Mouse (Mus musculus) CH12.LX (cell line): ENCODE data around the gene Zbp1. TPM values are rescaled to one million over a fixed set of nuclear protein-coding genes. Genes with fewer than 3 reads are reported as not detected.

Source experiments
- DNase-seq: peaks from one replicate; pipeline ENCODE4 v3.0.0-alpha.2; 2013; ENCODE audit errors: extremely low read depth
- H3K27ac ChIP-seq: 2 replicates; pipeline ENCODE4 v1.5.1; 2012; ENCODE audit warnings: low read depth, mild to moderate bottlenecking, control low read depth, moderate library complexity; ENCODE audit not compliant: insufficient read depth
- H3K27me3 ChIP-seq: replicated peaks from 2 replicates; pipeline ENCODE3; 2012; ENCODE audit warnings: inconsistent platforms
- H3K36me3 ChIP-seq, 2 experiments: replicated peaks in 1 of 2; 2 replicates each; pipeline versions ENCODE3 to v1.6.1; 2012; ENCODE audit warnings: inconsistent platforms in 1 of 2, low read length in 1 of 2, mild to moderate bottlenecking in 1 of 2, mixed read lengths in 1 of 2, moderate library complexity in 1 of 2; ENCODE audit not compliant: control insufficient read depth in 1 of 2, insufficient read depth in 1 of 2
- H3K4me1 ChIP-seq, 2 experiments: 2 replicates each; pipeline ENCODE4 v1.6.1; 2012; ENCODE audit warnings: inconsistent platforms in 1 of 2, moderate library complexity in 1 of 2; ENCODE audit not compliant: insufficient read depth in 2 of 2, control insufficient read depth in 1 of 2
- H3K4me2 ChIP-seq: 2 replicates; pipeline ENCODE4 v1.6.1; 2012; ENCODE audit warnings: low read depth, mild to moderate bottlenecking, control low read depth; ENCODE audit not compliant: poor library complexity, insufficient read depth, severe bottlenecking
- H3K4me3 ChIP-seq, 3 experiments: fragments of 150-350 bp in 1 of 3; sonication (generic) in 1 of 3; replicated peaks in 1 of 3; 2 replicates each; pipeline versions ENCODE3 to v1.5.1; 2011 to 2012; ENCODE audit warnings: low read depth in 2 of 3, low read length in 2 of 3, mild to moderate bottlenecking in 2 of 3, moderate library complexity in 2 of 3, control low read depth in 1 of 3, improper control_type of control experiment in 1 of 3, inconsistent platforms in 1 of 3, mixed read lengths in 1 of 3; ENCODE audit not compliant: poor library complexity in 1 of 3
- H3K79me2 ChIP-seq: replicated peaks from 2 replicates; pipeline ENCODE4 v1.6.1; 2012; ENCODE audit warnings: mild to moderate bottlenecking, moderate library complexity; ENCODE audit not compliant: control insufficient read depth, poor library complexity, insufficient read depth, severe bottlenecking; ENCODE audit errors: extremely low read depth
- H3K9ac ChIP-seq: 2 replicates; pipeline ENCODE4 v1.6.1; 2012; ENCODE audit warnings: low read depth, mild to moderate bottlenecking, control low read depth, moderate library complexity; ENCODE audit not compliant: insufficient read depth
- H3K9me3 ChIP-seq: replicated peaks from 2 replicates; pipeline ENCODE3; 2012; ENCODE audit warnings: low read length, inconsistent platforms, mixed read lengths
- CHD1 ChIP-seq: IDR thresholded peaks from 2 replicates; pipeline ENCODE4 v1.6.1; 2012; ENCODE audit warnings: low read depth, low read length, improper control_type of control experiment, inconsistent platforms
- CHD2 ChIP-seq: IDR thresholded peaks from 2 replicates; pipeline ENCODE4 v1.6.1; 2011; ENCODE audit warnings: low read length, improper control_type of control experiment
- CTCF ChIP-seq, 2 experiments: IDR thresholded peaks in 1 of 2; conservative IDR thresholded peaks in 1 of 2; 2 replicates each; pipeline ENCODE4 v1.5.1; 2011 to 2012; ENCODE audit warnings: low read depth in 2 of 2, low read length in 2 of 2, improper control_type of control experiment in 1 of 2, inconsistent platforms in 1 of 2, mild to moderate bottlenecking in 1 of 2, moderate library complexity in 1 of 2
- ELF1 ChIP-seq: IDR thresholded peaks from 2 replicates; pipeline ENCODE4 v1.6.1; 2014; ENCODE audit warnings: low read depth, mild to moderate bottlenecking, inconsistent platforms, low read length, improper control_type of control experiment
- EP300 ChIP-seq: IDR thresholded peaks from 2 replicates; pipeline ENCODE4 v1.6.1; 2011; ENCODE audit warnings: low read length, improper control_type of control experiment
- ETS1 ChIP-seq: conservative IDR thresholded peaks from 2 replicates; pipeline ENCODE4 v1.6.1; 2012; ENCODE audit warnings: low read depth, mild to moderate bottlenecking, inconsistent platforms, low read length, improper control_type of control experiment, moderate library complexity
- HCFC1 ChIP-seq: IDR thresholded peaks from 2 replicates; pipeline ENCODE4 v1.6.1; 2012; ENCODE audit warnings: low read depth, mild to moderate bottlenecking, inconsistent platforms, low read length, improper control_type of control experiment
- IRF4 ChIP-seq: IDR thresholded peaks from 2 replicates; pipeline ENCODE4 v1.6.1; 2014; ENCODE audit warnings: low read depth, mild to moderate bottlenecking, inconsistent platforms, low read length, improper control_type of control experiment
- JUN ChIP-seq: IDR thresholded peaks from 2 replicates; pipeline ENCODE4 v1.6.1; 2011; ENCODE audit warnings: low read depth, mild to moderate bottlenecking, low read length, improper control_type of control experiment, moderate library complexity; ENCODE audit not compliant: insufficient read depth
- MAZ ChIP-seq: IDR thresholded peaks from 2 replicates; pipeline ENCODE4 v1.6.1; 2012; ENCODE audit warnings: low read depth, mild to moderate bottlenecking, inconsistent platforms, low read length, improper control_type of control experiment, moderate library complexity
- MXI1 ChIP-seq: IDR thresholded peaks from 2 replicates; pipeline ENCODE4 v1.6.1; 2011; ENCODE audit warnings: mild to moderate bottlenecking, low read depth, low read length, improper control_type of control experiment
- MYC ChIP-seq: IDR thresholded peaks from 2 replicates; pipeline ENCODE4 v1.6.1; 2011; ENCODE audit warnings: low read depth, mild to moderate bottlenecking, improper control_type of control experiment, low read length
- POLR2AphosphoS2 ChIP-seq: IDR thresholded peaks from 2 replicates; pipeline ENCODE4 v1.6.1; 2011; ENCODE audit warnings: low read depth, low read length, improper control_type of control experiment
- RAD21 ChIP-seq: IDR thresholded peaks from 2 replicates; pipeline ENCODE4 v1.6.1; 2011; ENCODE audit warnings: low read depth, mild to moderate bottlenecking, low read length, improper control_type of control experiment, moderate library complexity
- SIN3A ChIP-seq: IDR thresholded peaks from 2 replicates; pipeline ENCODE4 v1.6.1; 2012; ENCODE audit warnings: low read length, improper control_type of control experiment, inconsistent platforms
- SMC3 ChIP-seq: IDR thresholded peaks from 2 replicates; pipeline ENCODE4 v1.6.1; 2011; ENCODE audit warnings: low read depth, low read length, improper control_type of control experiment
- TBP ChIP-seq: conservative IDR thresholded peaks from 2 replicates; pipeline ENCODE4 v1.6.1; 2011; ENCODE audit warnings: low read depth, low read length, improper control_type of control experiment
- TCF12 ChIP-seq: IDR thresholded peaks from 2 replicates; pipeline ENCODE4 v1.6.1; 2014; ENCODE audit warnings: low read depth, mild to moderate bottlenecking, inconsistent platforms, low read length, improper control_type of control experiment
- ZC3H11A ChIP-seq: IDR thresholded peaks from 2 replicates; pipeline ENCODE4 v1.6.1; 2012; ENCODE audit warnings: low read depth, mild to moderate bottlenecking, inconsistent platforms, low read length, improper control_type of control experiment
- ZNF384 ChIP-seq: IDR thresholded peaks from 2 replicates; pipeline ENCODE4 v1.6.1; 2012; ENCODE audit warnings: low read depth, low read length, improper control_type of control experiment, inconsistent platforms
- dilution Hi-C: fragments of 300-500 bp; cut with MboI; formaldehyde crosslinking; loops from 2 replicates; pipeline ENCODE4 v1.14.3; 2020; ENCODE audit warnings: low sequenced_read_pairs; ENCODE audit not compliant: extremely low pct_unique_long_range_greater_than_20kb, extremely low pct_ligation_motif_present
- in situ Hi-C: fragments of 300-500 bp; cut with MboI; formaldehyde crosslinking; loops from 3 replicates; pipeline ENCODE4 v1.14.3; 2019; ENCODE audit warnings: low sequenced_read_pairs, low pct_ligation_motif_present, low pct_unique_long_range_greater_than_20kb, mixed read lengths
- polyA plus RNA-seq: library from polyadenylated mRNA; unstranded; fragments of >175 nt; gene quantifications from 2 replicates; pipeline ENCODE4 v1.2.1, GENCODE M21; 2012; ENCODE audit warnings: low read depth; ENCODE audit not compliant: insufficient read length
- total RNA-seq, 2 experiments: library from RNA; depleted of rRNA; stranded (reverse); fragments of 300-350 nt in 1 of 2; fragments of >200 nt in 1 of 2; gene quantifications; 2 replicates each; pipeline ENCODE4 v1.2.3; 2012 to 2014

The Zbp1 gene
- total and polyA plus RNA-seq, 3 experiments = 8.1 to 9.8 (median 8.7) TPM

DNA sequence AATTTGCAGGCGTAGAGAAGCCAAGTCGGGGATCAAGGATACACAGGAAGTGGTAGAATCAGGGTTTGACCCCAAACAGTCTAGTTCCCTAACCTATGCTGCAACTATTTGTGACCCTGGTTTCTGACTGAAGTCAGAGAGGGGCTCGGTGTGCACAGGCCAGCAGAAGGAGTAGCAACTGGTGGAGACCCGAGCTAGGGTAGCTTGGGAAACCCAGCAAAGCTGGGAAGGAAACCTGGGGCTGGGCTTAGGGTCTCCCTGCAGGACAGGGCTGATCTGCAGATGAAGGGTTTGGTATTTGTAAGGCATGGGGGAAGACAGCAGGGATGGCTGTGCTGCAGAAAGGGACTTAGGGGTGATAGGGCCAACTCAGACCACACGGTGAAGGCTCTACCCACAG is 41.2 kb downstream of the Zbp1 start:
- TF ChIP-seq JUN (no peak), MAZ (no peak), CHD2 (no peak), CTCF (conservative IDR thresholded peaks at IDR 0.05 in 1 of 2, IDR thresholded peaks at IDR 0.05 in 1 of 2; ENCODE audit: low read depth in 2 of 2, low read length in 2 of 2) (no peak), ELF1 (no peak), SIN3A (no peak), MXI1 (no peak), SMC3 (no peak), MYC (no peak), RAD21 (no peak), POLR2AphosphoS2 (no peak), ZNF384 (no peak), ETS1 (no peak), CHD1 (no peak), EP300 (no peak), TCF12 (no peak)

DNA sequence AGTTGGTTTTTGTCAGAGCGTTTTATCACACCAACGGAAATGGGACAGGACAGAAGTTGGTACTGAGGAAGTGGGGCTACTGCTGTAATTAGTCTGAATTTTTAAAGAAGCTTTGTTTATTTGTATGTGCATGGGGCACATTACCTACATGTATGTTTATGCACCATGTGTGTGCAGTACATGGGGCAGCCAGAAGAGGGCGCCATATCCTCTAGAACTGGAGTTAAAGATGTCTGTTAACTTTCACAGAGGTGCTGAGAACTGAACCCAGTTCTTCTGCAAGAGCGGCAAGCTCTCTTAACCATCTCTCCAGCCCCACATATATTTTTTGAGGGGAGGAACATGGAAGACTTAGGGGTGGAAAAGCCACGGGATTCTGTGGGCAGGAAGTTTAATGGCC is 43.0 kb downstream of the Zbp1 start:
- no peak for TF ChIP-seq IRF4
- no peak for TF ChIP-seq SIN3A
- no peak for TF ChIP-seq RAD21
- TF ChIP-seq TCF12 = no peak
- TF ChIP-seq TBP = no peak
- TF ChIP-seq CTCF (conservative IDR thresholded peaks at IDR 0.05 in 1 of 2, IDR thresholded peaks at IDR 0.05 in 1 of 2; ENCODE audit: low read depth in 2 of 2, low read length in 2 of 2) = peak in 1 of 2 experiments; percentile 4; a peak in 1 of 4 replicates
- no peak for TF ChIP-seq ZC3H11A
- TF ChIP-seq CHD2 = no peak
- no peak for TF ChIP-seq HCFC1
- Histone ChIP-seq H3K36me3 (no peaks in the 10 kb centered on the region), H3K79me2 (no peaks in the 10 kb centered on the region), H3K4me3 (no peak overlapping the region), H3K27me3 (peaks cover 47% of the 10 kb centered on the region), H3K9me3 (peaks cover 9% of the 10 kb centered on the region), H3K4me2 (no peak overlapping the region), H3K27ac (no peak overlapping the region), H3K9ac (no peak overlapping the region), H3K4me1 (peaks cover 13 to 37% of the 10 kb centered on the region in 2 experiments)
- DNase-seq = no peak
- dilution Hi-C loops (no loop called here), in situ Hi-C loops (loop anchor here (5.0 to 25.0 kb wide), 2 partner anchors 338 to 377 kb away; no protein-coding TSS in a partner anchor)

More for the DNA sequence above, 41.2 kb downstream of the Zbp1 start:
- DNase-seq = no peak
- Histone ChIP-seq H3K4me3 (no peak overlapping the region), H3K36me3 (no peaks in the 10 kb centered on the region), H3K9me3 (peaks cover 9% of the 10 kb centered on the region), H3K79me2 (no peaks in the 10 kb centered on the region), H3K9ac (no peak overlapping the region), H3K27me3 (peaks cover 59% of the 10 kb centered on the region), H3K27ac (no peak overlapping the region), H3K4me1 (peaks cover 17 to 38% of the 10 kb centered on the region in 2 experiments), H3K4me2 (no peak overlapping the region)
- in situ Hi-C loops (loop anchor here (5.0 to 25.0 kb wide), 2 partner anchors 340 to 375 kb away; no protein-coding TSS in a partner anchor), dilution Hi-C loops (no loop called here)
